Mouse (Mus musculus) ES-E14 (cell line): Measurements from ENCODE around the gene Pigs. TPM values are rescaled to one million over a fixed set of nuclear protein-coding genes. Genes with fewer than 3 reads are reported as not detected.

ENCODE experiments used
- DNase-seq: peaks from one replicate; pipeline ENCODE4 v3.0.0-alpha.2; 2013; ENCODE audit warnings: low read depth, low spot score
- H3K27ac ChIP-seq: 2 replicates; pipeline ENCODE4 v1.5.1; 2012; ENCODE audit warnings: low read depth, mild to moderate bottlenecking, low read length, moderate library complexity, mixed read lengths; ENCODE audit not compliant: poor library complexity, insufficient read depth, severe bottlenecking
- H3K36me3 ChIP-seq: 2 replicates; pipeline ENCODE4 v1.6.1; 2012; ENCODE audit warnings: mild to moderate bottlenecking, low read length, moderate library complexity, mixed read lengths; ENCODE audit not compliant: control insufficient read depth, poor library complexity, insufficient read depth, severe bottlenecking
- H3K4me1 ChIP-seq, 2 experiments: fragments of 150-350 bp in 1 of 2; sonication (generic) in 1 of 2; 2 replicates each; pipeline ENCODE4 v1.6.1; 2012; ENCODE audit warnings: low read length in 2 of 2, mild to moderate bottlenecking in 1 of 2, mixed read lengths in 1 of 2; ENCODE audit not compliant: control insufficient read depth in 2 of 2, insufficient read depth in 2 of 2, poor library complexity in 1 of 2
- H3K4me3 ChIP-seq, 2 experiments: fragments of 150-350 bp in 1 of 2; sonication (generic) in 1 of 2; 2 replicates each; pipeline ENCODE4 v1.5.1; 2012; ENCODE audit warnings: low read length in 2 of 2, low read depth in 1 of 2, mild to moderate bottlenecking in 1 of 2, mixed read lengths in 1 of 2; ENCODE audit not compliant: insufficient read depth in 1 of 2, poor library complexity in 1 of 2, severe bottlenecking in 1 of 2
- H3K9ac ChIP-seq: 2 replicates; pipeline ENCODE4 v1.6.1; 2012; ENCODE audit warnings: low read depth, mild to moderate bottlenecking, low read length, mixed read lengths; ENCODE audit not compliant: poor library complexity, insufficient read depth, severe bottlenecking
- H3K9me3 ChIP-seq: fragments of 150-350 bp; sonication (generic); 2 replicates; pipeline ENCODE4 v1.6.1; 2012; ENCODE audit warnings: low read depth, mild to moderate bottlenecking, low read length; ENCODE audit not compliant: control insufficient read depth, insufficient read depth
- CHD2 ChIP-seq: IDR thresholded peaks from 2 replicates; pipeline ENCODE4 v1.6.1; 2014; ENCODE audit warnings: mild to moderate bottlenecking, low read depth, low read length, inconsistent platforms
- HCFC1 ChIP-seq: IDR thresholded peaks from 2 replicates; pipeline ENCODE4 v1.6.1; 2012; ENCODE audit warnings: low read length, inconsistent platforms, borderline replicate concordance; ENCODE audit not compliant: insufficient read depth
- MAFK ChIP-seq: IDR thresholded peaks from 2 replicates; pipeline ENCODE4 v1.6.1; 2014; ENCODE audit warnings: mild to moderate bottlenecking, low read depth, low read length, inconsistent platforms; ENCODE audit not compliant: insufficient read depth
- ZC3H11A ChIP-seq: IDR thresholded peaks from 2 replicates; pipeline ENCODE4 v1.6.1; 2012; ENCODE audit warnings: low read depth, mild to moderate bottlenecking, inconsistent platforms, low read length, borderline replicate concordance
- ZNF384 ChIP-seq: IDR thresholded peaks from 2 replicates; pipeline ENCODE4 v1.6.1; 2012; ENCODE audit warnings: low read depth, low read length, inconsistent platforms
- in situ Hi-C, 2 experiments: fragments of 600-800 bp; cut with MboI; formaldehyde crosslinking; loops; one replicate each; pipeline ENCODE4 v1.15.1; 2025; ENCODE audit warnings: low sequenced_read_pairs in 2 of 2, inconsistent platforms in 1 of 2; ENCODE audit not compliant: unreplicated experiment in 2 of 2
- total RNA-seq: library from RNA; depleted of rRNA; stranded (reverse); fragments of 300-350 nt; gene quantifications from 2 replicates; pipeline ENCODE4 v1.2.3, GENCODE M21; 2012

Pigs gene
- total RNA-seq, 1 experiment = 45.7 TPM

DNA sequence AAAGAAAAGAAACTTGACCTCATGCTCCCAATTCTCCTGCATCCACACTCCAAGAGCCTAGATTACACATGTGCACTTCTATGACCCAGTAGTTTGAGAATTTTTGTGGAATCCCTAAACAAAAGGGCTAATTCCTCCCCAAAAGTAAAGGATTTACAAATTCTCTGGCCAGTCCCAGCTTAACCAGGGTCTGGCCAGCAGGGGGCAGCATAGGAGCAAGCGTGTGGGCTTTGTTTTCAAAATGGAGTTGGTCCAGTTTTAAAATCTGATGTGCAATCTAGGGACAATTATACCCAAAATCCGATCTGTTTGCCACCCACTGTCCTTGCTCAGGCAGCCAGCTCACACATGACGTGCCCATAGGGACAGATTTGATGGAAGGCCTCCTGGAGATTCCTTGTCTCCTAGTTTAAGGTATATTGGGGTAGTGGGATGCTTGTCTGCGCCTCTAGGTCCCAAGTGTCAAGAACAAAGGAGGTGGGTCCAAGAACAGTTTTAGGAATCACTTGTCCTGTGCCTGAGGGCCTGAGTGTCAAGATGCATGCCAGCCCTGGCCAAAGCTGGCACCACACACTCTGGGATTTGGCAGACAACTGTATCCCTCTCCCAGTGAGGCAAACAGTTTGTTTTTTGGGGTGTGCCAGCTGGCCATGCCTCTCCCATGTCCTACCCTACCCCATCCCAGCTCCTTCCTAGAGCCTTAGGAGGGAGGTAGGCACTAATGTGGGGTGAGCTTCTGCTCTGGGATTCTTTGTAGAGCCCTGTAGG is 27.4 kb downstream of the Pigs start:
- Histone ChIP-seq H3K4me3 (no peak overlapping the region), H3K4me1 (peaks cover 0 to 16% of the 10 kb centered on the region in 2 experiments; a peak in 2 of 4 replicates), H3K36me3 (no peaks in the 10 kb centered on the region), H3K27ac (no peak overlapping the region), H3K9ac (no peak overlapping the region), H3K9me3 (no peaks in the 10 kb centered on the region)
- DNase-seq = peak; percentile 58
- in situ Hi-C loops = no loop called here
- TF ChIP-seq ZC3H11A = peak; percentile 54; the same call in 1 of the 2 replicates
- TF ChIP-seq ZNF384 = no peak

DNA sequence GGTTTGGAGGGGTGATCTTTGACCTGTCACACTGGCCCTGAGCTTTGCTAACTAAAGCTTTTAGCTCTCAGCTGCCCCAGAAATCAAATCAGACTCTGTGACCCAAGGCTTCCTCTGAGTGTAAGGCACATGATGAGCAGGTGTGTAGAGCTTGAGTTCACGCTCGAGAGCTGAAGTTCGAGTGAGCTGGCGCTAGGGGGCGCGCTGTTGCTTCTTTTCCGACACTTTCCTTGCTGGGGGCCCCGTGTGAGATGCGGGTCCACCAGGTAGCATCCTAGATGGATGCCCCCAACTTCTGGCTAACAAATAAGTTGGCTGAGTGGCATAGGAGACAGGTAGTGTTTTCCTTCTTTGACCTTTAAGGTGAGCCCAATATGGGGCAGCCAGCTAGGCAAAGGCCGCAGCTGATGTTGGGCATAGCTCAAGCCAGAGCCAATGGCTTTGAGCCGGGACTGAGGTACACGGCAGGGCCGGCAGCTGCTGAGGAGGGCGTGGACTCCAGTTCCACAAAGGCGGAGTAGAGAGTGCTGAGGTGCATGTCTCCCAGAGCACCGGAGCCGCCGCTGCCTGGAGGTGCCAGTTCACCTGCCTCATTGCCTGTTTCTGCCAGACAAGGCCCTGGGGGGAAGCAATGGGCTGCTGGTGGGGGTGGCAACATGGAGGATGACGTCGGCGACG is 30.3 kb downstream of the Pigs start:
- Histone ChIP-seq H3K27ac (no peak overlapping the region), H3K9me3 (no peaks in the 10 kb centered on the region), H3K4me3 (peak overlapping the region; percentile 44 to 56), H3K36me3 (no peaks in the 10 kb centered on the region), H3K9ac (peak overlapping the region; percentile 26; the same call in 1 of the 2 replicates), H3K4me1 (peaks cover 0 to 12% of the 10 kb centered on the region in 2 experiments; a peak in 1 of 4 replicates)
- peak; percentile 72 for DNase-seq
- in situ Hi-C loops = no loop called here
- TF ChIP-seq MAFK (no peak), CHD2 (no peak), HCFC1 (no peak), ZC3H11A (no peak), ZNF384 (no peak)

DNA sequence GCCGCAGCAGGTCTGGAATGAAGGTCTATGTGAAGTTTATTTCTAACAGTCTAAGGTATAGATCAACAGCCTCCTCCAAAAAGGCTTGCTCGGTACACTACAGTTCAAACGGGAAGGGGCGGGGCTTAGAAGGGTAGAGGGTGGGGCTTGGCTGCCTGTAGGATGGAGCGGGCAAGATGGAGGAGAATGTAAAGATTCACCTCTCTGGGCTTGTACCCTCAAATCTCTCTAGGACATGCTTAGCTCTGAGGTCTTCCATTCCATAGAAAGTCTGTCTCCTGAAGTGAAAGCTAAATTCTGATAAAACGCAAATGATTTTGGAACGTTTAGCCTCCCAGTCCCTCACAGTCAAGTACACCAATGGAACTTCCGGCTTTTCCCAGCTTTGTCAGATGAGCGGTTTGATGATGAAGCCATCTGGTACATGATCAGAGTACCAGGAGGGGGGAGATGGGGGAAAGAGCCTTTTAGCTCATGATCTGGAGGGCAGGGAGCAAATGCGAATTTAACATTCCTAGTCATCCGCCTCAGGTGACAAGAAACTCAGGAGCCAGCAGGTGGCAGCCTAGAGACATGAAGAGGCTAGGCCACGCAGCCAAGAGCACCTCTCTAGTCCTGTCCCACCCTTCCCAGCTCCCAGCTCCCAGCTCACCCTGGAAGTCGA is 32.0 kb downstream of the Pigs start:
- H3K4me1 ChIP-seq = peaks cover 0 to 12% of the 10 kb centered on the region in 2 experiments; a peak in 1 of 4 replicates
- H3K4me3 ChIP-seq = peak overlapping the region; percentile 47 to 66
- TF ChIP-seq ZNF384 = no peak
- TF ChIP-seq ZC3H11A = peak; percentile 61; the same call in 1 of the 2 replicates
- DNase-seq = peak; percentile 93
- H3K36me3 ChIP-seq = no peaks in the 10 kb centered on the region
- H3K9me3 ChIP-seq = no peaks in the 10 kb centered on the region
- peak overlapping the region; percentile 65 for H3K9ac ChIP-seq
- H3K27ac ChIP-seq = no peak overlapping the region
- in situ Hi-C loops = loop anchor here in 1 of 2 experiments (5.0 kb wide), 1 partner anchor 37 kb away; no protein-coding TSS in a partner anchor

DNA sequence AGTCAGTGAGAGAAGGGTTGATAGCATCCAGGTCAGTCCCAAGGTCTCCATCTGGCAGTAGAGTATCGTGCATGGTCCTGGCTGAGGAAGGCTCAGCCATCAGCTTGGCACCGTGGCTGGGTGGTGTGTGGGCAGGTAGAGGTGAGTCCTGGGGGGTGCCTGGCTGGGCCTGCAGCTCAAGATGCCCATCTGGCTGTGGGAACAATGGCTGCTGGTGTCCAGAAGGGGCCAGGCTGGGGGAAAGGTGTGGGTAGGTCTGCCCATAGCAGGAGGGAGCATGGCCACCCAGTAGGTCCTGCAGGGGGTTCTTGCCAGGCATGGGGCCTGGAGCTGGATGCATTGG is 32.5 kb downstream of the Pigs start:
- Histone ChIP-seq H3K9ac (peak overlapping the region; percentile 44; the same call in 1 of the 2 replicates), H3K9me3 (no peaks in the 10 kb centered on the region), H3K4me3 (no peak overlapping the region), H3K27ac (no peak overlapping the region), H3K36me3 (no peaks in the 10 kb centered on the region), H3K4me1 (peaks cover 0 to 12% of the 10 kb centered on the region in 2 experiments; a peak in 1 of 4 replicates)
- no peak for TF ChIP-seq MAFK
- TF ChIP-seq ZNF384 = no peak
- no peak for TF ChIP-seq ZC3H11A
- TF ChIP-seq HCFC1 = no peak
- TF ChIP-seq CHD2 = no peak
- no peak for DNase-seq
- in situ Hi-C loops = loop anchor here in 1 of 2 experiments (5.0 kb wide), 1 partner anchor 37 kb away; no protein-coding TSS in a partner anchor
